Mouse (Mus musculus) liver, postnatal 0 days (tissue): ENCODE data around the gene Tns1.

Experiments
- CTCF ChIP-seq: sonication (generic); IDR thresholded peaks from 2 replicates; pipeline ENCODE4 v1.5.1; 2016; ENCODE audit warnings: antibody characterized with exemption, low read depth
- EP300 ChIP-seq: IDR thresholded peaks from 2 replicates; pipeline ENCODE4 v1.6.1; 2016; ENCODE audit warnings: antibody characterized with exemption, low read depth, mild to moderate bottlenecking

- TF ChIP-seq CTCF (no peak), EP300 (no peak)
Observed at GRCm38 (mm10) chr1:73924210-73924609, 200.0 kb downstream of the Tns1 start.
